Mouse (Mus musculus) cerebellum, adult 9-10 months (tissue): ENCODE data around the gene Pcbp3.

Experiments
- DNase-seq: peaks from one replicate; pipeline ENCODE4 v3.0.0; 2022

Gene Pcbp3

DNA sequence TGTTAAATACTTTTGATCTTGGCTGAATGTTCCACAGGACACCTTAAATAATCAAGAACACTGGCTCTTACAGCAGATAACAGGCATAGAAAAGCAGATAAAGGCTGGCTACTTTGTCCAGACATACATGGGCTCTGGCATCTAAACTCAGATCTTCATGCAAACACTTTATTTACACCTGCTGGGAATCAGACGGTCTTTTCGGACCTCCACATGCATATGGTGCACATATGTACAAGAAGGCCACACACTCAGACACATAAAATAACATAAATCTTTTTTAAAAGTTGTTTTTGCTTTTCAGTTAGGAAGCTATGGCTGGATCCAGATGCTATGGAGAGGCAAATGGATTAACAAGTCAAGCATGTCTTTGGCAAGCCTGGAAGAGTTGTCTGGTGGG, 37.2 kb downstream of the Pcbp3 start:
- DNase-seq, result no peak

DNA sequence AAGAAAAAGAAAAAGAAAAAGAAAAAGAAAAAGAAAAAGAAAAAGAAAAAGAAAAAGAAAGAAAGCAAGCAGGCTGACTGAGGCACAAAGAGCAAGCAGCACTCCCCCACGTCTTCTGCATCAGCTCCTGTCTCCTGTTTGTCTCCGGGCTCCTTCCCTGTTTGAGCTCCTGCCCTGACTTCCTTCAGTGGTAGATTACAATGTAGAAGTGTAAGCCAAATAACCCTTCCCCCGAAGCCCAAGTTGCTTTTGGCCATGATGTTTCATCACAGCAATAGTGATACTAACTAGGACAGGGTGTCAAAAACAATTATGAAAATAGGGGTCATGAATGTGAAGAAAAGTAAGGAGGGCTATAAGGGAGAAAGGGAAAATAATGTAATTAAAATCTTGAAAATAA, 43.6 kb downstream of the Pcbp3 start:
- no peak for DNase-seq

DNA sequence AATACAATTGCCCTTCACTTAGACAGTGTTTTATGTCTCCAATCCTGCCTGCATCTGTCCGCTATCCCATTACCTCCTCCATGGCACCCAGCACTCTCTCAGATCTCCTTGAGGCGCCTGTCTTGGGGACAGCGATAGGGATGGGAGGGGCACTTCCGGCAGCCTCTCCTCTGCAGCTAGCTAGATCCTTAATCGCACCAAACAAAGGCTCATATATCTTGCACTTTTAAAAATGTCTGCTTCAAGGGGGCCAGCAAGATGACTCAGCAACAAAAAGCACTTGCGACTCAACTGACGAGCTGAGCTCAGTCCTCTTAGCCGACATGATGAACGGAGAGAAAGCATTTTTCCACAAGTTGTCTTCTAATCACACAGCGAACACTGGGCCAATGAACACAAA, 55.3 kb downstream of the Pcbp3 start:
- DNase-seq, result no peak

DNA sequence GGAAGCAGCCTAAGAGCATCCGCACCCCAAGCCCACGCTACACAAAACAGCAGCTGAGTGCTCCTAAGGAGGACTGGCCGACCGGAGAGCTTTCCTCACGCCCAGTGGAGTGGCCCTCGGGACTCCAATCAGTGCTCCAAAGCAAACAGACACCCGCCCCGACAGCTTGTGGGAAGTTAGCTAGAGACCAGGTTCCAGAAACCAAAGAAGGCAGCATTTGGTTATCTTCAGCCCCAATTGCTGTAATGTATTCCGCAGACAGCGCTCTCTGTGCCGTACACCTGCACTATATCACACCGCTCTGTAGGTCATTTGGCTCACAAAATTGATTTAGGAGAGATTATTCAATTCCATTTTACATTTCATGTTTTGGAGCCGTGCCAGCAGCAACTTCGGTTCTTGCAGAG, 55.7 kb downstream of the Pcbp3 start:
- DNase-seq, result no peak

DNA sequence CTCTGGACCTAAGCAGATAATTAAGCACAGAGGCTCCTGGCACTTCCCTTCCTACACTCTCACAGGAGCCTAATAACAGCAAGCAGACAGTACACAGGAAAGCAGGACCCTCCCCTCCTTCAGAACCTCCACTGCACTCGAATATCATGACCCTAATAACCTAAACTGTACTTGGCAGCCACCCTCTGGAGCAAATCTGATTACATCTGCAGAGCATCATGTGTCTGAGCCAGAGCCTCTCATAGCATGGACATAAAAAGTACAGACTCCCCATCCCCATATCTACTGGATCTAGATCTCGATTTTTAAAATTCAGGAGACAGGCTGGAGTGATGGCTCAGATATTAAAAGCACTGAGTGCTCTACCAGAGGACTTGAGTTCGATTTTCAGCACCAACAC, 58.0 kb downstream of the Pcbp3 start:
- no peak for DNase-seq

DNA sequence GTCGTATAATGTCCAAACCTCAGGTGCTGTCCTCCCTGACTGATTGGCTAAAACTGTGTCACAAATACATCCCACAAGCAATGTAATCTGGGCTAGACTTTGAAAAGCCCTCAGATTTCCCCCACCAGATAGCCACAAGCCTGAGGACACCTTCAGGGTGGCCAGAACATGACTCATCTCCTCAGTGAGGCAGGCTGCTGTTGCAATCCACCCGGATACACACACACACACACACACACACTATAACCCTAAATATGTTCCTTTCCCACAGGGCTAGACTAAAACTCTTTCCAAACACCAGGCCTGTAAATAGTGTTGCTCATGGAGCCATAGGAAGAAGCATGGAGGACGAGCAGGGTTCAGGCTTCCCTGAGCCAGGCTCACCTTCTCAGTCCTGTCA, 58.6 kb downstream of the Pcbp3 start:
- no peak for DNase-seq

DNA sequence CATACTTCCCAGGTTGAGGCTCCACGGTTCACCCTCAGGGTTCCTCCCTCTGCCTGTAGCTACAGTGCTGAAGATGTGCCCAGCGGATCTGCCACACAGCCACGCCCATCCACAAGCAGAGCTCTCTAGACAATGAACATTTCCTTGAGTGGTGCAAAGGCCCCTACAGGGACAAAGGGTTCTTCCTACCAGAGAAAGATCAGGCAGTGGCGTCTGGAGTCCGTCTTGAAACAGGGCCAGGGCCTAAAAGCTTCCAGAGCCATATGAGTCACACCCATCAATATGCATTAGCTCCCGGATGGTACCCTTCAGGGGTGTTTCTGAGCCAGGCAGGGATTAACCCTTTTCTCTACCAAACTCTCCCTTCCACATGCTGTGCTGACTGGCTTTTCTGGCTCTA, 59.1 kb downstream of the Pcbp3 start:
- peak; percentile 59 for DNase-seq

DNA sequence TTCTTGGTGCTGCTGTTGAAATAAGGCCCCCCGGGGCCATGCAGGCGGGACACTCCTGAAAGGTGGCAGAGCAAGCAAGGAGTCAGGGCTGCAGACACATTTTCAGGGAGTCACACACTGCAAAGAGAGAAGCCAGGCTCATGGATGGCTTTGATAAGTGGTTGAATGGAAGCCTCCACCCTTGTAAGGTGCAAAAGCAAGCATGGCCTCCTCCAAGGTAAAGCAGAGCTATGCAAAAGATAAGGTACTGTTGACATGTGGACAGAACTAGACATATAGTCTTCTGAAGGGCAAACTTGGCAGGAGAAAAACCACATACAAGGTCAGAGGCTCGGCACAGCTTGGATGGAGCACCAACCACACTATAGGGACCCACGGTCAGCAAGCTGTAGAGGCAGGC, 63.3 kb downstream of the Pcbp3 start:
- no peak for DNase-seq

DNA sequence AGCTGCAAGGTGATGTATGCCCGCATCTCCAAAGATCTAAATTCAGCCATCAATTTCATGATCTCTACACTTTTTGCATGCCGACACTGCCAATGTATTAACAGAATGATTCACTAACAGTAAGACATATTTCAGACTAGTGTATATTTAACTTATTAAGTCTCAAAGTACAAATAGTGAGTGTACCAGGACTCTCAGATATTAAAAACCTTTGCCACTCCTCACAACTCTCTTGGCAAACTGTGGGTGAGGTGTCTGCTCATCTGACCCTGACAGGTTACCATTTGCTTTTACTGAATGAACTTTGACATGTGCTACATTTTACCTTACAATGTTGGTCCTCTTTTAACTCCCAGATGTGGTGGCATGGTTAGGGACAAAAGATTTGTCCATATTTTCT, 70.2 kb downstream of the Pcbp3 start:
- no peak for DNase-seq

DNA sequence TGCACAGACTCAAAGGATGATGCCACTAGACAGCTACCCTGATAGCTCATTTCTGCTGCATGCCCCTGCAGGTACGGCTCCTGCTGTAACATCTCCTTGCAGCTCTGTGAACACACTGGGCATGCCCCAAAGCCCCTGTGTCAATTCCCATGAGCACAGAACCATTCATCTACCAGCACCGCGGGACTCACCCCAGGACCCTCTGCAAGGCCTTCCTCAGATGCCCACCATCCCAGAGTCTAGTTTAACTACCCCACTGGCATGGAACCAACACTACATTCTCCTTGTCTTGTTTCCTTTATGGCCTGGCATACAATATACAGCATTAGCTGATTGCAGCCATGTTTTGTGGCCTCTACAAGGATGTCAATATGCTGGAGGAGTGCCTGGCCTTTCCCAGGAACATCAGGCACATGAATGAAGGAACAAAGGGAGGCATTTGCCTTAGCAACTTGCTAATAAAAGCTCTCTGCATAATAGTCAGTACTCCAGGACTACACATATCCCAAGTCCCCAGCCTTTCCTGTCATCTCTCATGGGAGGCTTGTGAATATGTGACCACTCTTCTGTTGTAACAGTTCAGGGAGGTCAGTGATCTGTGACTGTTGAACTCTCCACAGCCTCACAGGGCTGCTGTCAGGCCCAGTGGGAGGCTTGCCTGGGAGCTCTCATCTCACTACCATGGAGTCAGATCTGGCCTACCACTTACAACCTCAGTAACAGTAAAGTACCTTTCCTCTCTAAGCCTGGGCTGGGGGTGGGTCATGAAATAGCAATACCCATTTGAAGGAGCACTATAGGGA, 78.0 kb downstream of the Pcbp3 start:
- peak; percentile 62 for DNase-seq

DNA sequence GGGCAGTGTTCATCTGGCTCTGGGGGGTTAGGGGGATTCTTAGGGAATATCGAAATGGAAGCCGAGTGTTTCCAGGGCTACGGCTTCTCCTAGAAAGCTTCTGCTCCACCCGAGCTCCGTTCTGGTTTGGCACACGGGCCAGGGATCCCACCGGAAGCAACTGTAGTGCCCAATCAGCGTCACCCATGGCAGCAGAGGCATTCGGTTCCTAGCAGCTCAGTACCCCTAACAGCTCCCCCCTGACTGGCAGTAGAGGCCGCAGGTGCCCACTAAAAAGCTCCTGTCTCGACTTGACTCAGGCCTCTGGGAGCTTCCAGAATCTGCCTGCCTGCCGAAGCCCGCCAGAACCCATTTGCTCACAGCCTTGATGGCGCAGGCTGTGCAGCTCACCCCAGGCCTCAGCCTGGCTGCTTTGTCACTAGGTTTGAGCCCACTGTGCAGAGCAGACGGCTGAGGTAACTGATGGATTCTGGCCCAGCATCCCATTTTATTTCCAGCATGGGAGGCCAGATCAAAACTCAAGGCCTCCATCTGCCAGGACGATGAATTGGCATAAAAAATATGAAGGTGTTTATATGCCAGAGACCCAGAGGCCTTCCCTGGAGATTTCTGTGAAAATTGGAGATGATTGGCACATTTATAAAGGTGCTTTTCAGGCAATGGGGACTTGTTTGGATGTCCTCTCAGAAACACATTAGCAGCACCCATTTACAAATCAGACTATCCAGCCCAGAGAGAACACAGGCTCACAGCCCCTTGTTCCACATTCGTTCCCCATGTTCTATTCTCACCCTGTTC, 78.8 kb downstream of the Pcbp3 start:
- DNase-seq, result peak; percentile 92

DNA sequence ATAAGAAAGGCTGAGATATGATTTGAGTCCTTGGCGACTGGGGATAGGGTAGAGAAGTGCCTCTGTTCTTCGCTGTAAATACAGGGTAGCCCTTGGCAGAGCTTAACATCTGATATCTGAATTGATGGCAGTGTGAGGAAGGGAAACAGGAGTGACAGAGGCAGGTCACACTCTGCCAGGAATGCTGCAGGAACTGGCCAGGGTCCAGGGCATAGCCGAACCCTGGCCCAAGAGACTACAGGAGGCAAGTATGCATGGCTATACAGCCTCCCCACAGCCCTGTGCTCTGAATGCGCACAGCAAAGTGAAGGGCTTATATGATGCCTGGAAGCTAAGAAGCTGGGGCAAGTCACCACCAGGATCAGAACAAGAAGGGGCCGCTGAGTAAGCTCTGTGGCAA, 79.8 kb downstream of the Pcbp3 start:
- peak; percentile 82 for DNase-seq

DNA sequence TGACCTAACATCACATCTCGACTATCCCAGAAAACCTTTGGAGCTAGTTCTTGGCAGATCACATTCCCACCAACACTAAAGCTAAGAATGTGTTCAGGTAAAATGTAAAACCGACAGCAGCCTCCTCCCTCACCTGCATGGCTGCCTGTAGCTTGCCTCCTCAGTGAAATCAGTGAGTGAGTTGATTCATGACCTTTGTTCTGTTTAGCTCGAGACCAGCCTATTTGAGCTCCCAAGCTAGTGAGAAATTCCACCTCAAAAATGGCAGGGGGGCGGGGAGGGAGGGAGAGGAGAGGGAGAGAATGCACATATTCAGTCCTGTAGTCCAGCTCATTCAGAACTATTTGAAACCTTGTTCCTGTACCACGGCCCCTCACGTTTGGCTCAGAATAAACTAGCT, 86.4 kb downstream of the Pcbp3 start:
- no peak for DNase-seq

DNA sequence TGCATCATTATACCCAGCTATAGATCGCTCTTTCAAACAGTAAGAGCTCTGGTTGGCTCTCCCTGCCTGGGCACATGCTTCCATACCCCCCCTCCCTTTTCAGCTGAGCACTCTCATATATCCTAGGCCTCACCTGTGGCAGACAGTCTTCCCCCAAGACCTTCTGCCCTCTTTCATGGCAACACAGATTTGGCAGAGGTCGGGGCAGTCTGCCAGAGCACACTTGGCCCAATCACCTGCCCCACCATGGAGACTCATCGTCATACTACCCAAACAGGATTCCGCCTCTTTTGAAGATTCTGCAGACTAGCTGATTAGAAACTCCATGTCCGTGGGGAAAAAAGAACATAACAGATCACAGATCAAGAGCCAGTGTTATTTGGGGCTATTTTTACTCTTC, 86.8 kb downstream of the Pcbp3 start:
- no peak for DNase-seq

DNA sequence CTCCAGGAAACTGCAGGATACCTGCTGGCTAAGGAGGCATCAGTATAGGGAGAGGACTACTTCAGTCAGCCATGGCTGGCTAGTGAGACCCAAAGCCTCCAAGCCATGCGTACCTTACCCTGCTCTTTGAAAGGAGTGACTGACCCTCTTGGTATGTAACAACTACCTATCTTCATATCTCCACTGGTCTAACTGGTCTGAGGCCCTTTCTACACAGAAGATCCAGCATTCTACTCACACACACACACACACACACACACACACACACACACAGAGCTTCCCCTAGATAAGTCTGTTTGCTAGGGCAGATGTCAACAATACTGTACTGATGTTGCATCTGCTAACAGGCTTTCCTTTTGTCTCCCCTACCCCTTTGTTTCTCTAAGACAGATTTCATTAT, 87.3 kb downstream of the Pcbp3 start:
- no peak for DNase-seq

DNA sequence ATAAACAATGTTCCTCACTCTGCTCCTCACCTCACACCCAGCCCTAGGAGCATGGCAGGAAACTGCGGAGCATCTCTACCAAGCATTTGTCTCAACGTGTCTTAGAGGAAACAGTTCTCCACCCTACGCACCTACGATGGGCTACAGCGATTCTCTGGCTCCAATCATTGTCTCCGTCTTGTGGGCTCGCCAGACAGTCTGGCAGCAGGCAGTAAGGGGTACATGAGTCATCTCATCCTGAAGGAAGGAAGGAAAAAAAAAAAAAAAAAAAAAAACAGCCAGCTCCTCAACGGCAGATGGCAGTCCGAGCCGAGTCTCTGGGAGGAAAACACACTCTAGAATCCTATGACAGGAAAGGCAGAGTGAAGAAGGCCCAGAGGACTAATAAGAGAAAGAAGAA, 87.7 kb downstream of the Pcbp3 start:
- DNase-seq, result peak; percentile 82

DNA sequence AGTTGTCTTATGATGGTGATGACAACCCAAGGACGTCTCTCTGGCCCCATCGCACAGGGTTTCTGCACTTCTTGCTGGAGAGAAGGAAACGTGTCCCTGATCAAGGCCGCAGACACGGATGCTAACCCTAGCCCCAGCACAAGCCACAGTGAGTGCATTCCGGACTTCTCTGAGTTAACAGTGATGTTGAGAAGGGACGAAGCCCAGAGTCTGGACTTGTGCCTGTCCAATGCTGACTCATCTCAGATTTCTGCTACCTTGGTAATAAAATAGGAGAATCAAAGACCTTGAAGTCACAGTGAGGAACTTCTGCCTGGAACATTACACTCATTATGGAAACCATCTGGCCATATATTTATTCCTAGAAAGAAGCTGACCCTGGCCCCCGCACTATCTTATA, 89.0 kb downstream of the Pcbp3 start:
- DNase-seq, result no peak

DNA sequence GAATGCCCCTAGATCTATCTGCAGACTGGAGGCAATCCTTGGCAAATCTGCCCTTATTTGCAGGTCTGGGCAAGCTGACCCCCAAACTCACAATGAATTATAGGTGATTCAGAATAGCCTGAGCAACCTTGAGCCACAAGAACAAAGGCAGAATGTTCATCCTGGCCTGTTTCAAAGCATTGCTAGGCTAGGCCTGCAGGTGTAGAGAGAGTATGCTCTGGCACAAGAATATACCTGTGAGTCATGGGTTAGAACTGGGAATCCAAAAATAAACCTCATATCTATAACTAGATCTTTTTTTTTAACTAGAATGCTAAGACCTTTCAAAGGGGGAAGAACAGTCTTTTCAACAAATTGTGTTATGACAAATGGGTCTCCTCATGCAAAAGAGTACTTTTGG, 95.8 kb downstream of the Pcbp3 start:
- no peak for DNase-seq

DNA sequence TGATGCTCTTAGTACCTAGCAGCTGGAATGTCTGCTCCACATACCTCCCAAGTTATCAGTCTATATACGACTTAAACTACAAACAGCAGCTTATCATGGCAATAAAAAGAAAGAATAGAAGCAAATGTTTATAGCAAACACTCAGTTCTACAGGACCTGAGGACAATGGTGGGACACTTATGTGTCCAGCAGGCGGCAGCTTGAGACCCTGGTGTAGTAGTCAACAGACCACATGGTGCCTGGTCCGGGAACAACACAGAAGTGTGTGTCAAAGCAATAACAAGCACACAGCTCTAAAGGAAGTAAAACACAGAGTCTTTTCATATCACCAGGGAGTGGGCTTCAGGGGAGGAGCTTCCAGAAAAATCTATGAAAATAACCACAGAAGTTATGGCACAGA, 100.7 kb downstream of the Pcbp3 start:
- no peak for DNase-seq

DNA sequence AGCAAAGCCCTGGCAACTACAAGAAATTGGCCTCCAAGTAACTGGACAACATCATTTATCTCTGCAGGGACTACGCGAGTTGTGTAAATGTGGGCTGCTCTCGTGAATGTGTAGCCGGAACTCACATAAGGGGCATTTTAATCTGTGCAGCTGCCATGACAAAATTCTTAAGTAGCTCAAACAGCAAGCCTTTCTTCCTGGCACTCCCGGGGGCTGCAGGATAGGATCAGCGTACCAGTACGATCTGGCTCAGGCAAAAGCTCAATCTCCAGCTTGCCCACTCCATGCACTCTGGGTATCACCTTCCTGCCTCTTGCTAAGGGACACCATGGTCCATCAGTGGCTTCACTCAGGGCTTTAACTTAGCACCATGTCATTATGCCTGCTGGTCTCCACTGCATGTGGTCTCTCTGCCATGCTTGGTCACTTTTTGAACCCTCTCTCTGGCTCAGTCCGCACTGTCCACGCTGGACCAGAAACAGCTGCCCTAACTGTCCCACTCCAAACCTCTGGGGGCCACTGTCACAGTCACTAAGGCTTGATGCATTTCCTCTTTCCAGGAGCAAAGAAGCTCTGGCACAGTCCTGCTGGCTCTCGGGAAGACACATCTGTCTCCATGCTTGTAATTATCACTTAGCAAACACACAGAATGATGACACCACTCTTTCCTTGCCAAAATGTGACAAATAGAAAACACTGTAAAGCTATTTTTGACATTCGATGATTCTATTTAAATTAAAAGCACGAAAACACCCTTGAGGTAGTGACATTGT, 102.1 kb downstream of the Pcbp3 start:
- no peak for DNase-seq

DNA sequence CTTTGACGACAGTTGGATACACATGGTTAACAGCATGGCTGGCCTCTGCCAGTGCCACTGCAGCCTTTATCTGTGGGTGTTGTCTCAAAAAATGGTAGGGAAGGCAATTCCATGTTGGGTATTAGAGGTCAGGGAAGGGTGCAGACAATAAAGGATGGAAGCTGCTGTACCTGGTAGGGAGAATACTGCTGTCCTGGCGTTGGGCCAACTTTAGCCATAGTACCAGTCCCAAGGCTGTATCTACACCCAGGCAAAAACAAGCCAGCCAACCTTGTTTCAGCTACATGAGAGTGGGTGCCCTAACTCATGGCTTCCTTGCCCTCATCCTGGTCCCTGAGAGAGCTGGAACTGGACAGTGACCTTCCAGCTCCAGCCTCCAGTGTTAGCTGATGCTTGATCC, 103.8 kb downstream of the Pcbp3 start:
- DNase-seq, result no peak

DNA sequence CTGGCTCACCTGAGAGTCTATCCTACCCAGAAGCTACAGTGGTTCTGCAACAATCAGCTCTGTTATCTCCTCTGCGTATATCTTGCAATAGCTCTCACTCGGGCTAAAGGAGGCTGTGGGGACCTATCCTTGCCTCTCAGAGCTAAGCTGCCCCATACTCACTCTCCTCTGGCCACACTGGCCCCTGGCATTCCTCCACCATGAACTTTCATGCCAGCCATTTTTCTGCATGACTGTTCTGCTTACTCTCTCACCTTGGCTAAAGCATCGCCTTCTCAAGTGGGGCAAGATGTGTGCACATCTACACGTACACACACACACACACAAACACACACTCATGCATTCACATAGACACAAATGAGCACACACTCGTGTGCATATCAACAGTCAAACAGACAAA, 115.2 kb downstream of the Pcbp3 start:
- DNase-seq, result no peak

DNA sequence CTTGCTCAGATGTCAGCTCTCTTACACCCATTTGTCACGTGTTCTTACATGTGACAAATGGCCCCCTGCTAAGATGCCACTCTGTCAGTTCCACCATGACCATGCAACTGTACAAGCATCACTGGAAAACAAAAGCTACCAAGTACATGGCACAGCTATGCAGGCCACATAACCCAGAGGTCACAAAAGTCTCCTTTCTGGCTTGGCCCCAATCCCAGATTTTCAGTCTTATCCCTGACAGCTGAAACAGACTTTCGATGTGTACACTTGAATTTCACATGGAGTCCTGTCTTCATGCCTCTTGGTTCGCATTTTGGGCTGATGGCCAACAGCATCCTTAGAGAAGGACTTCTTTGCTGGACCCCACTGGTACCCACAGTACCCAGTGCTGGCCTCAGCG, 116.8 kb downstream of the Pcbp3 start:
- no peak for DNase-seq

DNA sequence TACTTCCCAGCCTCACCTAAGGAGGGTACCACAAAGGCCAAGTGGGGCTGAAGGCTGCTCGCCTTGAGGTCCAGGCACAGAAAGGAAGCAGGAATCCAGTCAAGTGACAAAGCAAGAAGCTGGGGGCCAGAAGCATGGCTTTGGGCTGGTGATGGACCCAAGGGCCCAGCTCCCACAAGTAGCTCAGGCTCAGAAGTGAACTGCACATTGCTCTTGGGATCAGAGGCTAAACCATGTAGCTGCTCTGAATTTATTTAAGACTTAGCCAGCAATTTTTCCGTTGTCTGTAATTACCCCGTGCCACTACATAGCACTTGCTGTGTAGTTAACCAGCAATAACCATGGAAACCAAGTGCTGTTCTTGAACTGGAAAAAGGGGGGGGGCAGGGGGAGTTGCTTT, 117.3 kb downstream of the Pcbp3 start:
- DNase-seq, result no peak
